Mouse (Mus musculus) hindlimb bud, embryonic 11.5 days (tissue): ENCODE measurements around the gene H2-Eb2.
"Not testable (repeated sequence)": the region's sequence is repeated elsewhere in the genome, so short reads cannot be mapped to it uniquely, and the experiment has no call there.

Source experiments
- DNase-seq: peaks from one replicate; pipeline ENCODE4 v3.0.0-alpha.2; 2012; ENCODE audit warnings: low read depth, low spot score; ENCODE audit errors: extremely low spot score

The H2-Eb2 gene

GRCm38 (mm10) chr17:34305380-34306030 is 20.0 kb upstream of the H2-Eb2 start, which contains the start of gene H2-Eb1:
Gene H2-Eb1, plus strand, starts transcription at chr17:34305867.
- peak; percentile 78 for DNase-seq

- DNase-seq, result no peak
Observed at GRCm38 (mm10) chr17:34306407-34306806, 19.1 kb upstream of the H2-Eb2 start.

GRCm38 (mm10) chr17:34307216-34307615 is 18.2 kb upstream of the H2-Eb2 start:
- no peak for DNase-seq

- no peak for DNase-seq
Observed at GRCm38 (mm10) chr17:34308161-34308560, 17.3 kb upstream of the H2-Eb2 start.

- DNase-seq, result no peak
Observed at GRCm38 (mm10) chr17:34309225-34309624, 16.2 kb upstream of the H2-Eb2 start.

- DNase-seq, result no peak
Observed at GRCm38 (mm10) chr17:34309683-34310385, 15.6 kb upstream of the H2-Eb2 start.

- DNase-seq, result not testable (repeated sequence)
Observed at GRCm38 (mm10) chr17:34310526-34310925, 14.9 kb upstream of the H2-Eb2 start.

GRCm38 (mm10) chr17:34312185-34312584 is 13.3 kb upstream of the H2-Eb2 start:
- DNase-seq, result no peak

- DNase-seq, result peak; percentile 26
Observed at GRCm38 (mm10) chr17:34313393-34313792, 12.1 kb upstream of the H2-Eb2 start.

GRCm38 (mm10) chr17:34314286-34314685 is 11.2 kb upstream of the H2-Eb2 start:
- DNase-seq, result no peak

GRCm38 (mm10) chr17:34315512-34315911 is 10.0 kb upstream of the H2-Eb2 start:
- no peak for DNase-seq

GRCm38 (mm10) chr17:34316697-34317096 is 8.8 kb upstream of the H2-Eb2 start:
- DNase-seq, result no peak

- no peak for DNase-seq
Observed at GRCm38 (mm10) chr17:34317275-34317674, 8.2 kb upstream of the H2-Eb2 start.

GRCm38 (mm10) chr17:34326373-34326772 is 908 bp downstream of the H2-Eb2 start:
- DNase-seq, result no peak

- DNase-seq, result no peak
Observed at GRCm38 (mm10) chr17:34329807-34330206, 4.3 kb downstream of the H2-Eb2 start.

- no peak for DNase-seq
Observed at GRCm38 (mm10) chr17:34331200-34331599, 5.7 kb downstream of the H2-Eb2 start.

- no peak for DNase-seq
Observed at GRCm38 (mm10) chr17:34340619-34341402, 15.3 kb downstream of the H2-Eb2 start.

- DNase-seq, result no peak
Observed at GRCm38 (mm10) chr17:34344882-34345281, 19.4 kb downstream of the H2-Eb2 start.

GRCm38 (mm10) chr17:34345486-34345885 is 20.0 kb downstream of the H2-Eb2 start:
- no peak for DNase-seq

- DNase-seq, result no peak
Observed at GRCm38 (mm10) chr17:34346041-34346440, 20.6 kb downstream of the H2-Eb2 start.

GRCm38 (mm10) chr17:34347606-34348308 is 22.3 kb downstream of the H2-Eb2 start:
- no peak for DNase-seq
